Mouse (Mus musculus) testis, postnatal 14 days (tissue): Measurements from ENCODE around the gene Slc22a15.
"Not testable (repeated sequence)": the region's sequence is repeated elsewhere in the genome, so short reads cannot be mapped to it uniquely, and the experiment has no call there.

Experiments
- DNase-seq: peaks from one replicate; pipeline ENCODE4 v3.0.0; 2021; ENCODE audit warnings: low spot score

The Slc22a15 gene

DNA sequence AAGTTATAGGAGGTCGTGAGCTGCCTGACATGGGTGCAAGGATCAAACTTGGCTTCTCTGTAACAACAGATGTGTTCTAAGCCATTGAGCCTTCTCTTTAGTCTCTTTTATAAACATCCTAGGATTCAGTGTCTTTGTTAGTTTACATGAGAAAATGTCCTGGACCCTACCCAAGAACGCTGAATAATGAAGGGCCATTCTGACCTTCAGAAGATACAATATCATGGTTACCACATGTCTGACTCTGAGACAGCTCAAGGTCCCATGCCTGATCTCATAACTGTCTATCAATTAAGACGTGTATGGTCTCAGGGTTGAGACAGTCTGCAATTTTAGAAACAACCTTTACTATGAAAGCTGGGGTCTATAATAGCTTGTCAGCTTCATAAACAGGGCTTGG, 62.4 kb downstream of the Slc22a15 start:
- DNase-seq = no peak

DNA sequence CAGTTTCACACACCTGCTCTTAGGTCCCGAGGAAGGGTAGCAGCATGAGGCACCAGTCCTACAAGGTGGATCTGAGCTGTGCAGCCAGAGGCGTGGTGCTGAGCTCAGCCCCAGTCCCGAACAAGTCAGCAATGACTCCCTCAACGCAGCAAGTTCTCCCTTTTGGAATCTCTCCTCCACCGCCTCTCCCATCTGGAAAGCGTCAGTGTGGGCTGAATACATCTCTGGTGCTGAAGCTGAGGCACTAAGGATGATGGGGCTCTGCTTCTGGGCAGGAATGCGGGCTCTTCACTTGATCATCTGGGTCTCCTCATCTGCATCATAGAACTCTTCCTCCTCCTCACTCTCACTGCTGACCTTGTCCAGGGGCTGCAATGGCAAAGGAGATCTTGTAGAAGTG, 64.1 kb downstream of the Slc22a15 start:
- no peak for DNase-seq

DNA sequence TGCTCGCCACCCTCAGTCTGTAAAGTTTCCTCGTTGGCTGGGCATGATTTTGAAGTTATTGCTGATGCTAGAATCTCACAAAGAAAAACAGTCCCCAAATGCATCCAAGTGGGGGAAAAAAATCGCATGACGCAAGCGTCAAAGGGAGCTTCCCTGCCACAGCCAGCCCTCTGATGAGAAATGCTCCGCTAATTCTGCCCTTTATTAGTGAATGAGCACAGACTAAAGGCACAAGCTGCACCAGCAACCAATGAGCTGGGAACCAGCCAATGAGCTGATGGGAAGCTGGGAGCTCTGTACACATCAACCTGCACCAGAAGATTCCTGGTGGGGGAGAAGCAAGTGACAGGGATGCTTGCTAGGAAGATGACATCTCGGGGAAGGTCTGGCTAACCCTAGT, 64.5 kb downstream of the Slc22a15 start:
- no peak for DNase-seq

DNA sequence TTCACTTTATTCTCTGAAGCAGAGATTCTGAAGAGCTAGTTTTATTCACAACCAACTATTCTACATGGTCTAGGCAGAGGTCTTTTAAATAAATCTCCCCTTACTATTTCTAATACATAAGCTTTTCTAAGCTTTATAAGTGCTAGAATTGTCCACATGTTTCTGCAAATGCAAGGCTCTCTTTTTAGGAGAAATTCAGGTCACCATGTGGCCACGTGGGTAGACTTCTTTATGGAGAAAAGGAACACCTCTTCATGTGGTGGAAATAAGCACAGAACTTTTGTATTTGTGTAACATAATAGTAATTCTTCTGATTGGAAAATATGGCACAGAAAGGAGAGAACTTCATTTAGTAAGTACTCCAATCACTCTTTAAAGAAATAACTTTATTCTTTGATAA, 70.2 kb downstream of the Slc22a15 start:
- DNase-seq = no peak

DNA sequence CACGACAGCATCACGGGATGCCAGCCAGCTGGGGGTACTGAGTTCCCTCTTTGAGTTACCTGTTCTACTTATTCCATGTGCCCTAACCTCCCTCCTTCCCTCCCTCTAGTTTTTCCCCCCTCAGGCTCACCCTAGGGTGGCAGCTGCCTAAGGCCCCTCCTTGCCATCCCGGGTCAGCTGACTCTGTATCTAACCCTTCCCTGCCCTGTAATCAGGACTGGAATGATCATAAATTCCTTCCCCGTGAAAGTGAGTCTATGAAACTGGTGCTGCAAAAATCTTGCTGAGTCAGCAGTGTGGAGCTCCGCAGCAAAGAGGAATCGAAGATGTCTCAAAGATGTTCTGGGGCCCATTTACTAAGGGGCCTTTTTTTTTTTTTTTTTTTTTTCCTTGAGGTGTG, 72.9 kb downstream of the Slc22a15 start:
- DNase-seq = no peak

DNA sequence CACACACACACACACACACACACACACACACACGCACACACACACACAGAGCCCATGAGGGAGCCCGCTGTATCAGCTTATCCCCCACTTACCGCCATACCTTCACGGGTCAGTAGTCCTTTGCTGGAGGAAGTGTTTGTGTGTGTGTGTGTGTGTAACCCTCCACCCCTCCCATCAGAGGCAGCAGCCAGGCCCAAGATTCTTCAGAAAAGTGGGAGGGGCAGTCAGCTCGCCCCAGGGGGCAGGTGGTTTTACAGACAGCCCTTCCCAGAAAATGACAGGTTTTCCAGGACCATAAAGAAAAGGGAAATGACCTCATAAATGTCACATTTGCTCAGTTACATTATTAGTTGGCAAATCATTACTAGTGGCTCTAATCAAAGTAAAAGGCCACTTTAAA, 75.4 kb downstream of the Slc22a15 start, which contains the start of gene Mab21l3:
Mab21l3 (minus strand) TSS at position 144 of the 400 bp plus-strand sequence.
- DNase-seq = no peak

DNA sequence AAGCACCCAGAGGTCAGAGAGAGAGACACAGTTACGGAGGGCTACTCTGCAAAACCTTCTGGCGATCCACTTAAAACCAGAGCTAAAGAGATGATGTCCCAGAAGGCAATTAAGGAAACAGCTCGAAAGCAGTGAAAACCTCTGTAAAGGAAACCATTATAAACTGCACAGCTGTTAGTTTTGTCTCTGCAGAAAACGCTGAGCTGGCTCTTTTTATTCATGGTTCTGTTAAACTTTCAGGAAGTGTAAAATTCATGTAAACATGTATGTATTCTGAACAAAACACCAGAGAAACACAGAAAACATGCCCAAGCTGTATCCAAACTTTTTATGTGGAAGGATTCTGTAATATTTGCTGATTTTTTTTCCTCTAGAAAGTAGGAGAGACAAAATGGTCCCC, 78.2 kb downstream of the Slc22a15 start:
- DNase-seq = no peak

DNA sequence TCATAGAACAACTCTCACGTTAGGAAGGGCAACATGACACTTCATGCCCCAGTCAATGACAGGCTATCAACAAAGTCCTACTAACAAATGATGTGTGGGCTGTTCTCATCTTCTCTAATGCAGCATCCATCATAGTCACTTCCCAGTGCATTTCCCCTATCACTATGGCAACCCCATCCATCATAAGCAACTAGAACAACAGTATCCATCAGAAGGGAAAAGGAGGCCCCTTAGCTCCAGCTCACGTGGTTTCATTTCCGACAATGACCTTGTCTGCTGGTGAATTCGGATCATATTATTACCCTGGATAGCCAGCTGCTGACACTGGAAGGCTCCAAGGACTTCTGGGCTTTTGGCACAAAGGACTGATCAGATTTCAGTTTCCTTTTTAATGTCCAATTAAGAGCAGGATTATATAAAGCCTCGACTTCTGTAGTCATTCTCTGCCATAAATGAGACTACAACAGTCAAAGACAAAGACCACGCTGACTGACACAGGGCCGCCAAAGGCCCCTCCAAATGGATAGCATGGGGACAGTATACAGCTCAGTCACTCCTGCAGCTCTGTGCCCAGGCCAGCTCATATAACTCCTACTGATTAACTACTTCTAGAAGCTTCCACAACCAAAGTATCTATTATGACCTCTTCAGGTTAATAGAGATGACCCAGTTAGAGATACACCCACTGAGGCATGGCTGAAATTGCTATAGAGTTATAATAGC, 81.7 kb downstream of the Slc22a15 start:
- no peak for DNase-seq

DNA sequence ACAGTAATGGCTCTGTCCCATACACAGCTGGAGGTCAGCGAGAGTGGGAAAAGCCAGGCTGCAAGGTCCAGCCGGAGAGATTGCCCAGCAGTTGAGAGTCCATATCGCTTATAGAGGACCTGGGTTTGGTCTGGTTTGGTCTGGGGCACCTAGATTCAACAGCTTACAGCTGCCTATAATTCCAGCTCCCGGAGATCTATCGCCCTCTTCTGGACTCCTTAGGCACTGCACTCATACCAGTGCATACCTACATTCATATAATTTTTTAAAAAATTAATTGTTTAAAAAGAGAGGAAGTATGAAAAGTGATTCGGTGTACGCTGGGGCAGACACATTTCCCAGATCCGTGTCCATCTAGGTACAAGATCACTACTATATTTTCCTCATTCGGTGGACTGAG, 84.9 kb downstream of the Slc22a15 start:
- DNase-seq = no peak

DNA sequence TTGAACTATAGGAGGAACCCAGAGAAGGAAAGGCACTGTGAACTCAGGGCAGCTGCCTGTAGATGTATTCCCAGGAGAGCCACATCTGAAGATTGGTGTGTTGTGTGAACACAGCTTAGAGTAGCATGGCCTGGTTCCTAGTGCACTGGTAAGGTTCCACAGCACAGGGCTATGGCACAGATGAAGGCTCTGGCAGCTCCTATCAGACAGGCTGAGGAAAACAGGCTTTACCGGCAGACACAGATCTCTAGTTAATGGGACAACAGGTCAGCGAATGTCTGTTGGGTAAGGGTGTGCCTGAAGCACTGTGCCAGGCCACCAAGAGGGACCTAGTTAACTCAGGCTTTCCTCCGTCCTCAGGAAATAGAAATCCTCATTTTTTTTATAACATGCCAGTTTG, 87.3 kb downstream of the Slc22a15 start:
- DNase-seq = no peak

DNA sequence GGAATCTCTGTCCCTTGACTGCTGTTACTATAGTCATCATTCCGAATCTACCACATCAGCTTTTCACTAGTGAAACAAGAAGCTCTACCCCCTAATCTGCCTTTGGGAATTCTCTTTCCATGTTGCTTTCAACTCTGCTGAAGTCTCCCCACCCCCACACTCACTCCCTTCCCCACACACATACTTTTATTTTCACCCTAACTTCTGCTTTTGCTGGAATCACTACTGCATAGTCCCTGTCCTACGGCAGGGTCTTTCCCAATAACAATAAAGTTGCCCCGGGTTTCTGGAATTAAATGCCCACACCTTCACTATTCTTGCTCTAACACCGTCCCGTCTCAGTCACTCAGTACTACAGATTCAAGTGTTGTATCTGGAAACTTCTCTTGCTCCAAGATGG, 87.7 kb downstream of the Slc22a15 start:
- DNase-seq = no peak

DNA sequence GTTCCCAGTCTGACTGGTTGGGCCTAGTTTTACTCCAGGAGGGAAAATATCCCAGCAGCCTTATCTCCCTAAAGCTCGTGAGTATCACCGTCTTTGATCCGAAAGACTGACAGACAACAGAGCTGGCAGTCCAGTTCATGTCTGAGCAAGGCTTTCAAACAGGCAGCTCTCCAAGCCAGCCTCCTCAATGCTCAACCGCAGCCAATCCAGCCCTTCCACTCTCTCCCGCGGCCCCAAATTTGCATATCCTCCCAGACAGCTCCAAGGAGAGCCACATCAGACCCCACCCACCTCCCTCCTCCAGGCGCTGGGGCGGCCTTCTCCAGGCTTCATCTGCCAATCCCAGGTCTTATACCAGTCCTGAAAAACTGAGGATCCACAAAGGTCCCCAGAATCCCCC, 88.2 kb downstream of the Slc22a15 start:
- peak; percentile 82 for DNase-seq

DNA sequence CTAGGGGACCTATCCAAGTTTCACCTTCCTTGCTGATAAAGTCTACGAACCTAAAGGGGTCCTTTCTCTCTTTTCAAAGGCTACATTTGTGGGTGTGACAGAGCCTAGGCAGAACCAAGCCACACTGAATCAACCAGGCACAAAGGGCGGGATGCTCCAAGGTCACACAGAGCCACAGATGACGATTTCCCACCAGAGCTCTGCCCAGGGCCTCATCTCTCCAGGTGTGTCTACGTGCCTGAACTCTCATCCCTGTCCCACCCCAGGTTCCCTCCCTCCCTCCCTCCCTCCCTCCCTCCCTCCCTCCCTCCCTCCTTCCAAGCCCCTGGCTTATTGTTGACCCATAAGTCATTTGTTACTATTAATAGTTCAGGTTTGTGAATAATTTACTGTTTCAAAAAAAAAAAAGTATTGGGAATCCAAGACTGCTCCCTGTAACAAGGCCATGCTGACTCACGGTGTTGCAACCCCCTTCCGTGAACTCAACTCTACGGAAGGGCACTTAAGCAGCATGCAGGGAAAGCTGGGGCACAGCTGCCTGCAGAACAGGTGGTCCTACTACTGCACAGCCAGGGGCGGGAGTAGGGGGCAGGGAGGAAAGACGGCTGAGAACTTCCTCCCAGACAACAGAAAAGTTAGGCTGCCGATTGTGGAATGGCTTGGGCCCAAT, 92.9 kb downstream of the Slc22a15 start:
- no peak for DNase-seq

DNA sequence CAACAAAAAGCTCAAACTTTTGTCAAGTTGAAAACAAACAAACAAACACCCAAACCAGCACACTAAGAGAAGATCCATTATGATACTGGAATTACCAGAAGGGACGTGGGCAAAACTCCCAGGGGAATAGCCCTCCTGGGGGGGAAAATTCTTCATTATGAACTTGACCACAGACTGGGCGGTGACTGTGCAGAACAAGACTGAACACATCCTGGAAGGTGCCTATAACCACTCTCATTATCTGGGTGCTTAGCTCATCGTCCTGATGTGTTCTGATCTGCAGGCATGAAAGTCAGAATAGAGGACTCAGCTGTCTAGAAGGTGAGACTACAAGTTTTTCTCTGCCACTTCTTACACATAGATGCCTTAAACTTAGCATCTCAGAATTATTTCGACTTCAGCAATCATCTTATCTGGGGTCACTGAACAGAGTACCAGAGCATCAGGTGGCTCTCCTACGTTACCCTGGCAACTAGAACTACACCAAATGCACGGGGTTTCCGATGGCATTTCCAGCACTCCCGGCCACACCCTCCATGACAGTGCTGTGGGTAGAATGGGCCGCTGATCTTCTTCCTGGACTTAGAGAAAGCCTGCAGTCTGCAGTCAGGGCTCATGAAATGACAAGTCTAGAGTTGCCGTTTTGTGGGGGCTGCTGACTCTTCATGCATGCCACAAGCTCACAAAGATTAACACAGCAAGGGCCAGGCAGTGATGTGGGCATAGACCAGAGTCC, 94.2 kb downstream of the Slc22a15 start:
- DNase-seq = no peak

DNA sequence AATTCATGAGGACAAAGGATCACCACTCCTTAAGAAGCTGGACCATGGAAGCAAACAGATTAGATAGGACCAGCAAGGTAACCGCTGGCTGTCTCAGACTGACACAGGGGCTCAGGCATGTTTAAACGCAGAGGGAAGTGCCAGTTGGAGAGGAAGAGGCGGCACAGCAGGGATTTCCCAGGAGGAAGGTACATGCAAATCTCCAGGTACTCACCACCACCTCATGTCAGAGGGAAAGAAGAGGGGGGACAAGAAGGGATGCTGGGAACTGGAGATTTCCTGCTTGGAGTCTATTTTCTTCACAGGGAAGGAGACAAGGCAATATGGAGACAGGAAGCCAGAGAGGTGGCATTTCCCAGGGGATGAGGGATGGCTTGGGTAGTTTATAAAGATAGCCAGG, 95.7 kb downstream of the Slc22a15 start:
- no peak for DNase-seq

DNA sequence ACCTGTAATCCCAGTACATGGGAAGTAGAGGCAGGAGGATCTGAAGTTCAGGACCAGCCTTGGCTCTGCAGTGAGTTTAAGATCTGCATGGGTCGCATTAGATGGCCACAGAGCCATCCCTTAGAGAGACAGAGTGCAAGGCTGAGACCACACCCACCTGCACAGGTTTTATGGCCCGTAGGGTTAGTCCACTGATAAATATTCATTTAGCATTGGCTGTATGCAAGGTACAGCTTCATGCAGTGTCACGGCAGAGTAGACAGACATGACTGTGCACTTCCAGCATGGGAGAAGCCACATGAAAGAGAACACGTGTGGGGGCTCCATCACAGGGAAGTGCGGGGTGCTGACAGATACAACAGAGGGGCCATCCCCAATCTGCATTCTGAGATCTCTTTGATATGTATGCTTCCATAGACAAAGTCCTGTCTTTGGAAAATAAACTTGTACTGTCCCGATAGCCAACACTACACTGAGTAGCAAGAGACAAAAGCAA, 97.0 kb downstream of the Slc22a15 start:
- no peak for DNase-seq

DNA sequence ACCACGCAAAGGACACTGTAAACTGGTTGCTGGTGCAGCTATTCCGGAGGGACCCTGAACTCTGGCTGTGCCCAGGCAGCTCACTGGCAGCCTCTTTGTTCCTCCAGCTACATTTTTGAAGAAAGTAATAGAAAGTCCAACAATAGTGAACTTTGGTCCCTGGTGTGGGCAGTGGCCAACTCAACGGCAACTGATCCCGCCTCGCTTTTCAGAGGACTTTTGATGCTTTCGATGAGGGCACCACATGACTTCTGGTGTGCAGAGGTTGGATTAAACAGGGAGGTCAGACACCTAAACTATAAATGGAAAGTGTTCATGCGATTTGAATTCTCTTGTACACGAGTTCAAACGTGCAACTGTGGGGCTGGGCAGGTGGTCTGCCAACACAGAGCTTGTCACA, 99.9 kb downstream of the Slc22a15 start:
- DNase-seq = no peak

DNA sequence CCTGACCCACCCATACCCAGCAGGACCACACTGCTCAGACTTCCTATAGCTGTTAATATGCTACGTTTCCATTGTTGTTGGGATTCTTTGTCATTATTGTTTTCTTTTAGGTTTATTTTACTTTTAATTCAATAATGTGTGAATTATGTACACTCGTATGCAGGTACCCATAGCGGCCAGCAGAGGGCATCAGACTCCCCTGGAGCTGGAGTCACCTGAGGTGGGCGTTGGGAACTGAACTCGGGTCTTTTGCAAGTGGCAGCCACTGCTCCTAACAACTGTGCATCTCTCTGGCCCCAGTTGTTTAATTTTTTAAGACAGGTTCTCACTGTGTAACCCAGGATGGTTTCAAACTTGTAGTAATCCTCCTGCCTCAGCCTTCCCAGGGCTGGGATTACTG, 102.2 kb downstream of the Slc22a15 start:
- DNase-seq = no peak

DNA sequence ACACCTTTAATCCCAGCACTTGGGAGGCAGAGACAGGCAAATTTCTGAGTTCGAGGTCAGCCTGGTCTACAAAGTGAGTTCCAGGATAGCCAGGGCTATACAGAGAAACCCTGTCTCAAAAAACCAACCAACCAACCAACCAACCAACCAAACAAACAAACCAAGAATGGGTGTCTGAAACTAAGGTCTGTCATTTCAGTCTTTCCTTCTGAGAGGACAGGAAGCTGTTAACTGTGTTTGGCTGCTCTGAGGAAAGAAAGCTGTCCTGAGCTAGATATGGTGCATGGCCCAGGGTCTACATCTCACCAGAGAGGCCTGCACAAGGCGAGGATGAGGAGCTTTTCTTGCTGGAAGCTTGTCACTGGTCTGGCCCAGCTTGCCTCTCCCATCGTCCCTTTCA, 103.5 kb downstream of the Slc22a15 start:
- DNase-seq = not testable (repeated sequence)

DNA sequence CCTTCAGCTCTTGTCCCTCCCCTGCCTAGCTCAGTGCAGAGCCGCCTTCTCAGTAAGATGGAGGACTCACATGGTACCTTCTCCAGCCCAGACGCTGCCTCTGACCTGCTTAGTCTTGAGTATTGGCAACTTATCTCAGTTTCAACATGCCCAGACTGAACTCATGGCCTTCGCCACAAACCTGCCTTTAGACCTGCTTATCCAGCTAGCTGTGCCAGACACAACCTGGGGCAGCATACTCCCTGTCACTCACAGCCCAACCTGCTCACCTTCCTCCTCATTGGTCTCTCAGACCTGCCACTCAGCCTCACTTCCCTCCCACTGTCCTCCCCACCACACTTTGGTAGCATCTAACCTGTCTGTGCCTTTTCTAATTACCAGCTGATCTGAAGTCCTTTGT, 108.2 kb downstream of the Slc22a15 start:
- no peak for DNase-seq

DNA sequence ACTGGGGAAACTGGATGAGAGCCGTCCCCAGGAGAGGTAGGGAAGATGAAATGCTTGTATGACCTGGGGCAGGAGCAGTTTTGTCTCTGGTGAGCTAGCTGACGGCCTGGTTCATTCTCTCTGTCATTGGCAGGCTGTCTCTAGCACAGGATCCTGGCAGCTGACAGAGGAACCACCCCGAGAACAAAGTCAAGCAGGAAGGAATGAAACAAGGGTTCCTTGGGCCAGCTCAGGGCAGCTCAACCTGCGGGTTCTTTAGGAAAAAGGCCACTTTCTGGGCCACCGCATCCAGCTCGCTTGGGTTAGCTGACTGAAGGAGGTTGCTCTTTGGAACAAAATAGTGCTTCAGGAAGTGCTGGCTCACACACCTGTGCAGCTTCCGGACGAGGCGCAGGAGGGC, 109.5 kb downstream of the Slc22a15 start:
- DNase-seq = no peak

DNA sequence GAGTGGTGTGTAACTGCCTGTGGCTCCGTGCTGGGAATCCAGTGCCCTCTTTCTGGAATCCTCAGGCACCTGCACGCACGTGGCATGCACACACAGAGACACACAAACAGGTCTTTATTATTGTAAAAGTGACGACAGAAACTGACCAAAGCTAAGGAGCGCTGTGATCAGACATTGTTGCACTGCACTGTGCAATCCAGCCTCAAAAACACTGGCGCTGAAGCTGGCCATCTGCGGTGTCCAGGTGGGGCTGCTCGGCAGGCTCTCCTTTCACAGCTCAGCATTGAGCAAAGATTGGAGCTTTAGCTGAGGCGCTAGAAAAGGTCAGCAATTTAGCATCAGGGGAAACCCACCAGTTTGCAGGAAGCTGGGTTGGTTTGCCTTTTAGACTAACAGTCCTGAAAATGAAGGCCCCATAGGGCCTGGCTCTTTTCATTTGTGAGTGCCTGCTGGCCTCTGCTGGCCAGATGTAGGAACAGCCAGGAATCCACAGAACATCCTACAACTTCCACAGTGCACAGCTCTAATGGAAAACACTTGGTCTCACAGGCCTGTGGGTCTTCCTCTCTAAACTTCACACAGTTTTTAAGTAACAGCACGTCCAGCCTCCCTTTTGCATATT, 111.8 kb downstream of the Slc22a15 start:
- no peak for DNase-seq

DNA sequence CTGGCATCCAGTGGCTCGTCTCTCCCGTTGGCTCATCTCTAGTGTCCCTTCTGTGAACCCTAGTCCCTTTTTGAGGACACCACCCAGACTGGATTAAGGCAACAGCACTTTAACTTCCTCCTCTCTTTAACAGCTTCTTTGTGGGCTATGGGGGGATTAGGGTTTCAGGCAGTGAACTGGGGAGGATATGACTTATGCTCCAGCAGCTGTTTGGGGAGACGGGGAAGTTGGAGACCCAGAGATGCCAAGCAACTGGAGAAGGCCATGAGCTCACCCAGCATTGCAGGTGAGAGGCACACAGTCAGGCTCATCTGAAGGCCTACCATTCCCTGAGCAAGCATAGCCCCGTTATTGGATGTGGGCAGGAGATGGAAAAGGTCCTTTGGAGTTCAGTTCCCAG, 112.3 kb downstream of the Slc22a15 start:
- no peak for DNase-seq
